Mouse (Mus musculus) left cerebral cortex, postnatal 4 days (tissue): ENCODE measurements around the gene Olfr1135. TPM values are rescaled to one million over a fixed set of nuclear protein-coding genes. Genes with fewer than 3 reads are reported as not detected.

Source experiments
- DNase-seq: peaks from one replicate; pipeline ENCODE4 v3.0.0-alpha.2; 2022
- intact Hi-C: fragments of 180-260 bp; cut with DNase I; formaldehyde crosslinking; loops from one replicate; pipeline ENCODE4 v1.15.1; 2025
- total RNA-seq, 2 experiments: library from RNA; stranded (reverse); gene quantifications; 2 replicates each; pipeline ENCODE4 v1.2.3; 2021

Olfr1135 gene
- total RNA-seq, result not detected

- intact Hi-C loops, result no loop called here
- DNase-seq, result no peak
Observed at GRCm38 (mm10) chr2:87673564-87673963, at the start of gene Olfr1135. Olfr1135 (minus strand) TSS chr2:87673664.

GRCm38 (mm10) chr2:87713079-87713478 is 39.6 kb upstream of the Olfr1135 start, which contains the start of gene Olfr1137:
Olfr1137 (minus strand) TSS chr2:87713179.
- intact Hi-C loops, result no loop called here
- no peak for DNase-seq

GRCm38 (mm10) chr2:87693847-87694246 is 20.4 kb upstream of the Olfr1135 start, which contains the start of gene Olfr1136:
Olfr1136 (minus strand) TSS chr2:87693947.
- intact Hi-C loops, result no loop called here
- DNase-seq, result no peak

- DNase-seq, result no peak
- intact Hi-C loops, result no loop called here
Observed at GRCm38 (mm10) chr2:87658360-87658759, 15.1 kb downstream of the Olfr1135 start, which contains the start of gene Olfr1134. Olfr1134 (minus strand) TSS chr2:87658460.

- intact Hi-C loops, result no loop called here
- DNase-seq, result no peak
Observed at GRCm38 (mm10) chr2:87647274-87647673, 26.2 kb downstream of the Olfr1135 start, which contains the start of gene Olfr1133. Olfr1133 (minus strand) TSS chr2:87647374.

- no peak for DNase-seq
- intact Hi-C loops, result no loop called here
Observed at GRCm38 (mm10) chr2:87642441-87642840, 31.0 kb downstream of the Olfr1135 start.

- DNase-seq, result no peak
- intact Hi-C loops, result no loop called here
Observed at GRCm38 (mm10) chr2:87637435-87637834, 36.0 kb downstream of the Olfr1135 start, which contains the start of gene Olfr1132. Olfr1132 (minus strand) TSS chr2:87637535.

GRCm38 (mm10) chr2:87626804-87627203 is 46.7 kb downstream of the Olfr1135 start, which contains the start of gene Olfr1131:
Olfr1131 (plus strand) TSS chr2:87627104.
- no peak for DNase-seq
- intact Hi-C loops, result no loop called here

Other genes starting within 250 kb of the Olfr1135 start
- gene Olfr1124, start 243.4 kb downstream of the Olfr1135 start, total RNA-seq, result not detected
- gene Olfr1126, start 219.7 kb downstream of the Olfr1135 start, total RNA-seq, result not detected
- gene Pramel7, start 176.6 kb downstream of the Olfr1135 start, total RNA-seq, result not detected
- not detected for gene Pramel6, start 167.1 kb downstream of the Olfr1135 start, total RNA-seq
- not detected for gene Olfr153, start 141.9 kb downstream of the Olfr1135 start, total RNA-seq
- not detected for gene Olfr1128, start 128.1 kb downstream of the Olfr1135 start, total RNA-seq
- gene Olfr1129, start 99.8 kb downstream of the Olfr1135 start, total RNA-seq, result not detected
- gene Olfr1130, start 67.5 kb downstream of the Olfr1135 start, total RNA-seq, result not detected
- not detected for gene Olfr1131, start 46.6 kb downstream of the Olfr1135 start, total RNA-seq
- gene Olfr1132, start 36.1 kb downstream of the Olfr1135 start, total RNA-seq, result not detected
- not detected for gene Olfr1133, start 26.3 kb downstream of the Olfr1135 start, total RNA-seq
- gene Olfr1134, start 15.2 kb downstream of the Olfr1135 start, total RNA-seq, result not detected
- gene Olfr1136, start 20.3 kb upstream of the Olfr1135 start, total RNA-seq, result not detected
- not detected for gene Olfr1137, start 39.5 kb upstream of the Olfr1135 start, total RNA-seq
- gene Olfr1138, start 66.3 kb upstream of the Olfr1135 start, total RNA-seq, result not detected
- not detected for gene Olfr1140, start 70.1 kb upstream of the Olfr1135 start, total RNA-seq
- gene Olfr1141, start 80.3 kb upstream of the Olfr1135 start, total RNA-seq, result not detected
- not detected for gene Olfr152, start 105.8 kb upstream of the Olfr1135 start, total RNA-seq
- gene Olfr1143, start 126.9 kb upstream of the Olfr1135 start, total RNA-seq, result not detected
- not detected for gene Olfr1145, start 136.2 kb upstream of the Olfr1135 start, total RNA-seq
- gene Olfr1148, start 156.9 kb upstream of the Olfr1135 start, total RNA-seq, result not detected
- not detected for gene Olfr1150-ps1, start 170.3 kb upstream of the Olfr1135 start, total RNA-seq
- gene Olfr1151, start 182.2 kb upstream of the Olfr1135 start, total RNA-seq, result not detected
- gene Olfr1152, start 192.8 kb upstream of the Olfr1135 start, total RNA-seq, result not detected
- gene Olfr1153, start 221.3 kb upstream of the Olfr1135 start, total RNA-seq, result not detected
- gene Olfr1154, start 231.5 kb upstream of the Olfr1135 start, total RNA-seq, result not detected